Mouse (Mus musculus) heart, adult 8-10 months (tissue): ENCODE measurements around the gene Ralgps2. TPM values are rescaled to one million over a fixed set of nuclear protein-coding genes. Genes with fewer than 3 reads are reported as not detected.

Experiments used
- DNase-seq: peaks from one replicate; pipeline ENCODE4 v3.0.0; 2022; ENCODE audit warnings: low spot score
- total RNA-seq, 4 experiments: library from RNA; stranded (reverse); gene quantifications; 2 replicates each; pipeline ENCODE4 v1.2.4; 2022

The Ralgps2 gene
- total RNA-seq, 4 experiments from 2014 or later: 6.4 to 11.8 (median 8.7) TPM

GRCm38 (mm10) chr1:156955926-156956760 is 16.7 kb upstream of the Ralgps2 start:
- no peak for DNase-seq

GRCm38 (mm10) chr1:156954216-156954615 is 14.8 kb upstream of the Ralgps2 start:
- no peak for DNase-seq

GRCm38 (mm10) chr1:156950354-156950753 is 10.9 kb upstream of the Ralgps2 start:
- DNase-seq: no peak

DNA sequence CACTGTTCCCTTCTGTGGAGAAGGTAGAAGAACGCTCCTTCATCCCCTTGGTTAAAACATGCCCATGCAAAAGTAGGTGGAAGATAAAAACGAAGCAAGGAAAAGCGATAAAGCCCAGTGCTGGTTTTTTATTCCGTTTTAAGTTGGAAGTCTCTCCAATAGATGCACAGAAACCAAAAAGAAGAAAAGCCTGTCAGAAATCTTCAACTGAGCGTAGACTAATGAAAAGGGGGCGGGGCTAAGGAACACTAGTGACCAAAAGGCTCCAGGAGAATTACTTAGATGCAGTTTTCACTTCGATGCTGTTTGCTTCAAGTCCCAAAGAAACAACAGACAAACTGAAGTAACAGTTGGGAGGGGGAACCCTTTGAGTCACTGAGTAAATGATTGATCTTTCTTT is 1.2 kb upstream of the Ralgps2 start:
- DNase-seq: no peak

- no peak for DNase-seq
Measured at GRCm38 (mm10) chr1:156940142-156940522, 706 bp upstream of the Ralgps2 start.

GRCm38 (mm10) chr1:156938705-156939242 is 652 bp downstream of the Ralgps2 start:
- peak; percentile 24 for DNase-seq

GRCm38 (mm10) chr1:156937436-156937835 is 2.0 kb downstream of the Ralgps2 start:
- no peak for DNase-seq

GRCm38 (mm10) chr1:156933712-156934111 is 5.7 kb downstream of the Ralgps2 start:
- no peak for DNase-seq

- DNase-seq: no peak
Measured at GRCm38 (mm10) chr1:156932036-156932774, 7.2 kb downstream of the Ralgps2 start.

GRCm38 (mm10) chr1:156931106-156931870 is 8.1 kb downstream of the Ralgps2 start:
- DNase-seq: no peak

- no peak for DNase-seq
Measured at GRCm38 (mm10) chr1:156930263-156930662, 9.2 kb downstream of the Ralgps2 start.

- no peak for DNase-seq
Measured at GRCm38 (mm10) chr1:156928255-156928654, 11.2 kb downstream of the Ralgps2 start.

- no peak for DNase-seq
Measured at GRCm38 (mm10) chr1:156923511-156923910, 15.9 kb downstream of the Ralgps2 start.

GRCm38 (mm10) chr1:156922921-156923320 is 16.5 kb downstream of the Ralgps2 start:
- DNase-seq: no peak

GRCm38 (mm10) chr1:156921290-156921994 is 18.0 kb downstream of the Ralgps2 start:
- DNase-seq: peak; percentile 29

DNA sequence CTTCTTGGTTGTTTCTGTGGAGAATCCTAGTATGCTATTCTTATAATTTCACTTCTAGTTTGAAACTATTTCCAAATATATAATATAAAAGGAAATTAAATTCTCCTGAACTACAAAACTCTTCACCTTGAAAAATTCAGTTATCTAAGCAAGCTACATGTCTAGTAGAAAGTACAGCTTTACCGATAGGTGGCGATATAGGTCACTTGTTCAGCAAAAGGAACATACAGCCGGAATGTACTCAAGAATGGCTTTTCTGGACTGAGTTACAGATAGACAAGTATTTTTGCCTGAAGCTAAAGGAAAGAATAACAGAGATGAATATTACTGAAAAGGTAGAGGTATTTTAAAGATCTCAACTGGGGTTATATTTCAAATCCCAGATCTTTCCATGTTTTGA is 22.0 kb downstream of the Ralgps2 start:
- DNase-seq: peak; percentile 58

DNA sequence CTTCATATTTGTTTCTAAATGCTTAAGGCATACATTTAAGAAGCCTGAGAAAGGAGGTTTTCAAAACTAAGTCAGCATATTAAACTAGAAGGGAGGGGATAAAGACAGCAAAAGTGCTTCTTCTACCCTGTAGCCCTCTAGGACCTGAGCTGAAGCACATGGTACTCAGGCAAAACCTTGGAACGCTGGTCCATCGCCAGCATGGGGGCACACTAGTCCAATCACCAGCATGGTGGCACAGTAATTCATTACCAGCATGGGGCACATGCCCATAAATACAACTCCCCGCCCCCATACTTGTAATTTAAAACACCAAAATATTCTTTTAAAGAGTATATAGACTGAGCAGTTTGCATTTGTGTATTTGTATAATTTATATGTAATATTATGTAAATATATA is 23.1 kb downstream of the Ralgps2 start:
- no peak for DNase-seq

GRCm38 (mm10) chr1:156914942-156915341 is 24.5 kb downstream of the Ralgps2 start:
- DNase-seq: no peak

- DNase-seq: no peak
Measured at GRCm38 (mm10) chr1:156913190-156913589, 26.2 kb downstream of the Ralgps2 start.

DNA sequence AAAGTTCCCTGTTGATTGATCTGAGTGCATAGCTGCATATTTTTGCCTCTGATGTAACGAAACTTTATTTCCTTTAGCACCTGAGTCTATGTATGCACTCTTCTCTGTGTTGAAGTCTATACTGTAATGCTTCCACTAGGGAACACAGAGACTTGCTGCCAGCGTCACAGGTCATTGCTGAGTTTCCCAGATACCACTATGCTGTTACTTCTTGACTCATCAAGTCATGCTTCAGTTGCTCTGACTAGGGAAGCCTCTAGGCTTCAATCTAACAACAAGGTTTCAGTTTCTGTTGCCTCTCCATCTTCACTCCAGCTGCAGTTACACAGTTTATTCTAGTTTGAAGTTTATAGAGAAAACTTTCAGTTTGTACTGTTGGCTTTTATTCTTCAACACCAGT is 28.5 kb downstream of the Ralgps2 start:
- DNase-seq: no peak

DNA sequence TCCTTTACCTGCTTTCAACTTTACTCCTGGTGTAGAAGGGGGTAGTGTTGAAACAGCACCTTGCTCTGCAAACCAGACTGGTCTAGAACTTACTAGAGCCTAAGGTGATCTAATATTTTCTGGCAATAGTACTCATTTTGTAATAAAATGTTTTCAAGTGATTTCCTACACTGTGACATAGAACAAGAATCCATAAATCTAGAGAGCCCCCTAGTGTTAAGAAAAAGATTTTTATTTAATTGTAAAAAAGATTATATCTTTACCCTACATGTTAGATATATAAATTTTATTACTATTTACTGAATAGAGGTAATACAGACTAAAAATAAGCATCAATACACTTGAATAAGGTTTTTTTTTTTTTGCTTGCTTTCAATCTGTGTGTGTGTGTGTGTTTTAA is 29.6 kb downstream of the Ralgps2 start:
- no peak for DNase-seq
